Mouse (Mus musculus) inflammation-experienced regulatory T-cells, adult 6 months (primary cell): ENCODE results near the gene Eln. TPM values are rescaled to one million over a fixed set of nuclear protein-coding genes. Genes with fewer than 3 reads are reported as not detected.
A peak's percentile ranks its signal among the peaks of the same experiment; 100 is the strongest.

Experiments used
- ATAC-seq: one replicate; pipeline ENCODE4 v1.8.0; 2017
- polyA plus RNA-seq, 3 experiments: library from polyadenylated mRNA; unstranded; fragments of 100-300 nt; shearing (Covaris generic); gene quantifications; one replicate each; pipeline ENCODE4 v1.2.1; 2017

Eln gene
- polyA plus RNA-seq, 3 experiments from 2014 or later, result 0.19 TPM; not detected in 2

DNA sequence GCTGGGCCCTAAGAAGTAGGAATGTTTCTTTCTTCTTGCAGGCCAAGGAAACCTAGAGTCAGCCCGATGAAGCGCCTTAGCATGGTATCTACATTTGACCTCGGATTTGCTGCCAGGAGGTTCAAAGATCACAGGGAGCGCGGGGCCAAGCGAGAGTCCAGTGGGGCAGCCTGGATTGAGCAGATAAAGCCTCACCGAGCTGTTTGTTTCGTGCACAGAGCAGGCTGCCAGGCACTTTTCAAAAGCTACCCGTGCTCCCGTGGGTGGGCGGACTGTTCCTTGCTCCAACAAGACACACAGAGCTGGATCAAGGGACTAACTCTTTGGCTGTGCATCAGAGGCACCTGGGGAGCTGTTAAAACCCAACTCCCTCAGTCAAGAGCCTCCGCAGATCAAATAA is 3.1 kb downstream of the Eln start:
- no peak for ATAC-seq

DNA sequence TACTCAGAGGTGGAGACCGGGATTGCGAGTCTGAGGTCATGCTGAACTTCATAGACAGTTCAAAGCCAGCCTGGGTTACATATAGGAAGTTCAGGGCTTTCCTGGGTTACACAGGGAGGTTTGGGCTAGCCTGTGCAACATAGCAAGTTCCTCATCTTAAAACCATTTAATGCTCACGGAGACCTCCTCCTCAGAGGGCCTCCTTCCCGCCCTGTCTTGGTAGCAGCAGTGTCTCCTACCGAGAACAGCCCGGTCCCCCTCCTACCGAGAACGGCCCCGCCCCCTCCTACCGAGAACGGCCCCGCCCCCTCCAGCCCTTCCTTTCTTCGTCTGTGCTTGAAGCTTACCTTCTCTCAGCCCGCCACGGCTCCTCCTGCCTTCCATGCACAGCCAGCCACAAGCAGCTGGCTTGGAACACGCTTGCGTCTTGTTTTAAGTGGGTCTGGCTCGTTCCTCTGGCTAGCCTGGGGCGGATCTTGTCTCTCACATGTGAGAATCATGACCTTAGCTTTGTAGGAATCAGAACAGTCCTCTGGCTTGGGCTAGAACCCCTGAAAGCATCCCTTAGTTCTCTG is 4.8 kb downstream of the Eln start:
- no peak for ATAC-seq

DNA sequence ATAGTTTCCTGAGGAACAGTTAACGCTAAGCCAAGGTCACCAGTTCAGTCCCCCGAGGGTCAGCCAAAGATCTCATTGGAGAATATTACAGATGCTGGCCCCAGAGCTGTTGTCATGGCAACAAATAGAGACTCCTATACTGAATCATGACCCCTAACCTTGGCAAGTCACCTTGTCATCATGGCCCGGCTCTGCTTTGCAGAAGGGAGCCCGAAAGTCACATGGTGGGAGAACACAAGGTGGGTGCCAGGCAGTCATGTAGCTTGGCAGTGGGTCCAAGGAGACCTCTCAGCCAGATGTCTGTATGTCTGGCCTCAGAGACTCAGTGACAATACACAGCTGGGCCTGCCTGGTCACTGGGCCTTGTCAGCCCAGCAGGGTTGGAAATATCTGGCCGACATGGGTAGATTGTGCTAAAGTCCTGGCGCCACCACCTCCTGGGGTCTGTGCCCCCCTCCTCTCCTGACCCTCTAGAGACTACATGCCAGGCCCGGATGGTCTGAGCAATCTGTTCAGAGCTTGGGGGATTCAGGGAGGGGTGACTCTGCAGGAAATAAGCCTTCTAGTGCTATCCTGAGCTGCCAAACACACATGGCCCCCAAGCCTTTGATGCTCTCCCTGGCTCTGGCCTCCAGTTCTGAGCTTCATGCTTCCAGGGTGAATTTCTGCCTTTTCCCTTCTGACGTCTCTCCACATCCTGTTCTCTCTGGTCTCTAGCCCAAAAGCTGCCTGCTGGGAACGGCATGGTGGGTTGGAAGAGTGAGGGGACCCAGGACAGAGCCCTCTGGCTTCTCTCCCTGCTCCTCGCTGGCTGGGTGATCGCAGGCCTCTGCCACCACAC is 6.4 kb downstream of the Eln start:
- no peak for ATAC-seq

DNA sequence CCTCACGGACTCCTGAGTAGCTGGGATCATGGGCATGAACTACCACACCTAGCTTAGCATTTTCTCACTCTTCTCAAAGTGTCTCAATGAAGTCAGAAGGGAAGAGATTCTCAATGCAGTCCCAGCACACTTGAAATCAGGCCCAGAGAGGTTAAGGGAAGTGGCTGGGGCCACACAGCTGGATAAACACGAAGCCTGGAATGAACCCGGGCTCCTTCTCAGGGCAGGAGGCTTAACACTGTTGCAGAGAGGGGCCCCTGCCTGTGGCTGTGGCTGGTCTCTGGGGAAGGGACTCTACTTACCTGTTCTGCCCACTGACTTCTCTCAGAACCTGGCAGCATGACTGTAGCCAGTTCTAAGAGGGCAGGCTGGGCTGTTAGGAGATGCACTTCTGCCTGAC is 7.2 kb downstream of the Eln start:
- ATAC-seq, result no peak

DNA sequence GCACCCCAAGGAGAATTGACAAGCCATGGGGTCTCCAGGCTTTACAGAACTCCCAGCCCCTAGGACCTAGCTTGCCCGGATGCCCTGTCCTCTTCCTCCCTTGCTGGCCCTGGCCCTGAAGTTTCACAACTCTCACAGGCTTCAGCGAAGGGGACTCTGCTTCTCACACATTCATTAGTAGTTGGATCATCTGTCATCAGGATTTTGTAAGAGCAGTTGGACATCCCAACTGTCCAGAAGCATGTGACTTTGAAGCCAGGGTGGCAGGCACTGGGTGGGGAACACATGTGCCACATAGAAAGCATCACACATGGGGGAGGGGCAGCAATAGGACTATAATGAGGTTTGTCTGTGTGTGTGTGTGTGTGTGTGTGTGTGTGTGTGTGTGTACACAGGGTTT is 12.2 kb downstream of the Eln start:
- ATAC-seq, result no peak

DNA sequence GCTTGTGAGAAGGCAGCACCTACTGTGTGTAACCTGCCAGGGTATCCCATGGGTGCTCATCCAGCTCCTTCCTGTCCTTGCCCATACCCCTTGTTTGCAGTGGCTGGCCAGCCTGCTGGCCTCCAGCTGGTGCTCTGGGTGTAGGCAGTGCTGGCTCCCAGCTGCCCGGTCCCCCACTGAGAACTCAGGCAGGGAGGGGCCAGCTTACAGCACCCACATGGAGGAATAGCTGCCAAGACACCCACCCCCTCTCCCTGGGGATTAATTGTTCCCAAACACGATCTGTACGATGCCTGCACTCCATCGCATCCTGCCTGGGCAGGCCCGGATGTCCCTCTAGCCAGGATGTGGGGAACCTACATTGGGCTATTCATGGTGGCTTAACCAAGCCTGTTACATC is 13.1 kb downstream of the Eln start:
- ATAC-seq, result no peak

DNA sequence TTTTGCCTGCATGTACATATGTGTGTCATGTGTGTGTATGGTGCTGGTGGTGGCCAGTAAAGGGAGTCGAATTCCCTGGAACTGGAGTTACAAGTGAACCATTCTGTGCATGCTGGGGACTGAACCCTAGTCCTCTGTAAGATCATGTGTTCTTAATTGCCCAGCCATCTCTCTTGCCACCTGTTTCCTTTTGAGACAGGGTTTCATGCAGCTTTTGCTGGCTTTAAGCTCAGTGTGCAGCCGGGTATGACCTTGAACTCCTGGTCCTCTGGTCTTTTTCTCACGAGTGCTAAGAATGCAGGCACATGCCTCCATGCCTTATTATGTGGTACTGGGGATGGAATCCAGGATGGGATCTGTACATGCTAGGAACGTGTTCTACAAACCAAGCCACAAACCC is 13.9 kb downstream of the Eln start:
- no peak for ATAC-seq

DNA sequence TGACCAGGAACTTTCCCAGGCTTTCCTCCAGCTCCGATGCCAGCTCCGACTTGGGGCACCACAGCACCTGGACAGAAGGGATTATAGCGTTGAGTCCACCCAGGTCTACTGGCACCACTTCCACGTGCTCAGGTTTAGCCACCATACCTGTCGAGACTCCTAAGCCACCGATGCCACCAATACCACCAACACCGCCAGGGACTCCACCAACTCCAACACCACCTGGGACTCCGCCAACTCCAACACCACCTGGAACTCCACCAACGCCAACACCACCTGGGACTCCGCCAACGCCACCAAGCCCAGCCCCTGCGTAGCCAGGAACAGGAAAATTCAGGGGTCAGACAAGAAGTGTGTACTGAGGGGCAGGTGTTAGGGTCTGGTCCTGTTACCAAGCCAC is 18.0 kb downstream of the Eln start:
- no peak for ATAC-seq

DNA sequence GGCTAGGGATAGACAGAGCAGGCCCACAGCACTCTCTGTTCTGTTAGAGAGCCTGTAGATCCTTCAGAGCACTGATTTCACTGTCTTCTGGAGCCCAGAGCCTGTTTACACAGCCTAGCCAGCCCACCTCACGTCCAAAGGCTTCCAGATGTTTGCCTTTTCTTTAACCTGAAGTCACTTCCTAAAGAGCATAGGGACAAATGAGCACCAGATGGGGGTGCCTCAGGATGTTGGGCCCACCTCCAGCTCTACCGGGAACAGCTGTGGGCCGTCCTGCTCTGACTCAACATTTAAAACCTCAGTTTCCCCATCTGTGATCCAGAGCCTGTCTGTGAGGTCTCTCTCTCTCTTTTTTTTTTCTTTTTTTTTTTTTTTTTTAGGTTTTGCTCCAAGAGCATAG is 18.6 kb downstream of the Eln start:
- no peak for ATAC-seq

DNA sequence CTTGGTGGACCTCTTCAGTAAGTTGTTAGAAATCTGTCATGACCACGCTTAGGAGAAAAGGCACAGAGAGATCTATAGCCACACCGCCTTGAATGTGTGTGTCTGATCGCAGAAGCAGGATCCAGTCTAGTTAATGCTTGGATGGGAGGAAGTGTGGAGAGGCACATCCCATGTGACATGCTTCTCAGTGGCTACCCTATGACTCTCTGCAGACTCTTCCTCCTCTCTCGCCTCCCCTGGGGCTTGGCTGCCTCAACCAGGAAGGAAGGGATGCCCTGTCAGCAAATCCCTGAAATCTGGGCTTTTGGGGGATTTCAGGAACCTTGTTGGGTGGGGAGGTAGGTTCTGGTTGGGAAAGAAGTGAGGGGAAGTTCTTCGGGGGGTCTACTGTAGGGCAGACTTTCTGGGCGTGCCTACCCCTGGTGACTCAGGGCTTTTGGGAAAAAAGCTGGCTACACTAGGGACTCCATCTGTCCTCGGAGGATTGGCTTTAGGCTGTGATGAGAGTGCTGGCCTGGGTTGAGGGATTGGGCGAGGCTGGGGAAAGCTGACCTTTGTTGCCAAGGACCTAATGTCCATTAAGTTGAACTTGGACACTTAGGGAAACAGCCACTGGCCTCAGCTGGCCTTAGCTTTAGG is 20.0 kb downstream of the Eln start:
- ATAC-seq, result no peak

DNA sequence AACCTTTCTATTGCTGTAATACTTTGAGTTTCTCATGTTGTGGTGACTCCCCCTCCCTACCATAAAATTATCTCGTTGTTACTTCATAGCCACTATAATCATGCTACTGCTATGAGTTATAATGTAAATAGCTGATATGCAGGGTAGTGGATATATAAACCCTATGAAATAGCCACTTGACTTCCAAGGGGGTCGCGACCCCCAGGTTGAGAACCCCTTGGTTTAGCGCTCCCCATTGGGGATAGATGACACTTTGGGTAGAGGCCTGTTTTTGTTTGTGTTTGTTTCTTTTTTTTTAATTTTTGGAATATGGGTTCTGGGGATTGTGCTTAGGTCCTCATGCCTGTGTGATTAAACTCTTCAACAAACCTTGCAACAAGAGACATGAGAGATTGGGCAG is 21.8 kb downstream of the Eln start:
- ATAC-seq, result no peak

DNA sequence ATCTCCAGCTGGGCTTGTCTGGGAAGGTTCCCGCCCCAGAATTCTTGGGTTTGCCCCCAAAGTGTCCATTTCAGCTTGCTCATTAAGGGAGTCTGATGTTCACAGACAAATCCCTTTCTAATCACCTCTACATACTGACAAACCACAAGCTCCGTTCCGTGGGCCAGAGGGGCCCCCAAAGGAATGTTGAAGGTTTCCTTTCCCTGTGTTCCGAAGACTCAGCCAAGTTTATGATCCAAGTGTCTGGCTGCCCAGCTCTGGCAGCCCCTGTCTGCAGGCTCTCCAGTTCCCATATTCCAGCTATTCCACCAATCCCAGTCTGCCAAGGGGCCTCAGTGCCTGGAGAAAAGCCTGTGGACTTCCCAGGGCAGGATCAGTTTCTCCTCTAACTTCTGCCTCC is 27.1 kb downstream of the Eln start:
- no peak for ATAC-seq

DNA sequence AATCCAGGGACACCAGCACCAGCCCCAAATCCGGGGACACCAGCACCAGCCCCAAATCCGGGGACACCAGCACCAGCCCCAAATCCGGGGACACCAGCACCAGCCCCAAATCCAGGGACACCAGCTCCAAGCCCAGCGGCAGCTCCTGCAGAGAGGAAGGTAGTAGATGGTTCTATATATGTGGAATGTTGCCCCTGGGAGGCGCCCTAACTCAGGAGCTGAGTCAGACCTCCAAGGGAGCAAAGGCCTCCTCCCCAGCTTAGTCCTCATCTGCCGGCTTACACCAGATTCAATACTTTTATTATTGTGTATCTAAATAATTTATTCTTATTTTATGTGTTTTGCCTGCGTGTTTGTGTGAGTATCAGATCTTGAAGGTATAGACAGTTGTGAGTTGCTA is 36.0 kb downstream of the Eln start:
- no peak for ATAC-seq

DNA sequence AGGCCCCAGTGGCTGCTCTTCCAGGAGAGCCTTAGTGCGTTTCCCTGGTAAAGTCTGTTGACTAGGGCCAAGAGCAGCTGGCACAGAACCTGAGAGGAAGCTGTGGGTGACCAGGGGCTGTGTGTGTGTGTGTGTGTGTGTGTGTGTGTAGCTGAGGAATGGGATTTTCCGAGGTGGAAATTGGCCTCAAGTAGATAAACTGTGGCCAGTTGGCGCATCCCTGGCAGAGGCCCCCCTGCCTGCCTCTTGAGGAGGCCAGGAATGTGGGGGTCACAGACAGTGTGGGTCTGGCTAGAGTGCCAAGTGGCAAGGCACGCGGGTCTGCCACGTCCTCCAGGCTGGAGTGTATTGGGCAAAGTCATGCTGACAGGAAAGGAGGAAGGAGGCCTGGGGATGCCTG is 37.8 kb downstream of the Eln start:
- ATAC-seq, result no peak

DNA sequence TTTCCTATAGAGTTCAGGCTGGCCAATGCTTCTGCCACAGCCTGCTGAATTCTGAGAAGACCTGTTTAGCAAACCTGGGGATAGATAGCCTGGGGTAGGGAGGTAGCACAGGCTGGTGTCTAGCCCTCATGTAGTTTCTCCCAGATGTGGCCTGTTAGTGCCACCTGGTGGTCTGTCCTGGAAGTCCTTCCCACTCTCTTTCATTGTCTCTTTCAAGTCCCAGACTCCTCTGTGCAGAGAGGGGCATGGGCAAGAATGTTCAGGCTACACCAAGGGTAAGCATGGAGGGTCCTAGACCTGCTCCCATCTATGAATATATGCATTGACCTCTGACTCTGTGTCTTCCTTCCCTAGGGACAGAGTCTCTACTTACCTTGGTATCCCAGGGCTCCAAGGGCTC is 43.0 kb downstream of the Eln start:
- peak; percentile 80 for ATAC-seq

DNA sequence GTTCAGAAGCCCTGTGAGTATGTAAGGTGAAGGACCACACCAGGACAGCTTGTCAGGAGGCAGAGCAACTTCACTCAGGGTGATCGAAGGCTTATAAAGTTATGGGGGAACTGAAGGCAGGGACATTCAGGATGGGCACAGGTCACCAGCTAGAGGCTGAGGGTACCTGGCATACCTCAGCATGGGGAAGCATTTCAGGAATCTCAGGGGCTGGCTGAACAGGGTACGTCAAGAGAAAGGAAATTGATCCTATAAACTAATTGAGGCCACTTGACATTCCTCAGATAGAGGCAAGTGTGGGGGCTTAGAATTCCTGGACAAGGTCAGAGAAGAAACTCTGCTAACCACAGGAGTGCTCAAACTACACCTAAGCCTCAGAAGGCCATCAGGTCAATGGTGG is 51.6 kb downstream of the Eln start:
- no peak for ATAC-seq

DNA sequence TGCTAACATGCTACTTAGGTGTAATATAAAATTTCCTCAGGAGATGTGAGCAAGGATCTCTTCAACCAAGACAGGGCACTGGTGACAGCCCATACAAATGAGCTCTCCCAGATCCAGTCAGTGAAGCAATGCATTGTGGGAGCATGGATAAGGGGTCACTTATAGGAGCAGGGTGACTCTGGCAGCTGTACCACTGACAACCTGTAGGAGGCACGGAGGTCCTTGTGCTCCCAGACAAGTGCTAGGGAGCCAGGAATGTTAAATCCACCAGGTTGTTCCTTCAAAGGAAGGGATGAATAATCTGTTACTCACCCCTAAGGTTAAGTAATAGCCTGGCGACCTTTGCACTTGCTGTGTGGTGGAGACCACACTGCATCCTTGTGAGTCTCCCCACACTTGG is 52.0 kb downstream of the Eln start:
- no peak for ATAC-seq

DNA sequence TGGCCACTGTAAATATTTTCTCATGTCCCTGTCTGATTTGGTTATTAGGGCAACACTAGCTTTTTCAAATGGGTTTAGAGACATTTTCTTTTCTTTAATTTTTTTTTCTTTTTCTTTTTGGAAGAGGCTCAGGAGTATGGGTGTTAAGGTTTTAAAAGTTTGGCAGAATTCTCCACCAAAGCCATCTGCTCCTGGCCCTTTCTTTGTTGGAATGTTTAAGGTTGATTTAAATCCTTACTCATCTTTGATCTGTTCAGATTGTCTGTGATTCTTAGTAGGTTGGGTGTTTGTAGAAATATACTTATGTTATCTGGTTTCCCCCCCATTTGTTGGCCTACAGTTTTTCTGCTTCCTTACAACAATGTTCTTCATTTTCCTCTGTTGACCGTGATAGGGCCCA is 54.4 kb downstream of the Eln start:
- ATAC-seq, result no peak

DNA sequence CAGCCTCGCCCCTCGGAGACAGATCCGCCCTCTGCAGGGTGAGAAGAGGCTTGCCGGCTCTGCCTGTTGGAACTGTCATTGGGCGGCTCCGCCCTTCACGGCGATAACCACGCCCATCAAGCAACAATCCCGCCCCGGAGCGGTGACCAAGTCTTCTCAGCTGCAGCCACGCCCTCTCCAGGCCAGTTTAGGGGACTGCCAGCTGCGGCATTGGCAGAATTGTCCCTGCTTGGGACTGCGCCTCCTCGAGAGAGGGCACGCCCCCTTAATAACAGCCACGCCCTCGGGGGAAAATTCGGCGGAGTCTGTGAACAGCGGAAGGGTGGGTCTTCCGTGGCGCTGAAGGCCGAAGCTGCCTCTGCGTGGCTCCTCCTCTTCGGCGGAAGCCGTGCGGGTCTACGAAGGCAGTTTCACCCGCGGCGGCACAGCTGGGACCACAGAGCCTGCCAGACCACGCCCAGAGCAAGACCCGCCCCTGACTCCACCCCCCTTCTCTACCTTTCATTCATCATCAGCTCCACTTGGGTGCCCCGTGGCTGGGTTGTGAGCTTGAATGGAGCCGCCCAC is 58.3 kb downstream of the Eln start:
- peak; percentile 88 for ATAC-seq

DNA sequence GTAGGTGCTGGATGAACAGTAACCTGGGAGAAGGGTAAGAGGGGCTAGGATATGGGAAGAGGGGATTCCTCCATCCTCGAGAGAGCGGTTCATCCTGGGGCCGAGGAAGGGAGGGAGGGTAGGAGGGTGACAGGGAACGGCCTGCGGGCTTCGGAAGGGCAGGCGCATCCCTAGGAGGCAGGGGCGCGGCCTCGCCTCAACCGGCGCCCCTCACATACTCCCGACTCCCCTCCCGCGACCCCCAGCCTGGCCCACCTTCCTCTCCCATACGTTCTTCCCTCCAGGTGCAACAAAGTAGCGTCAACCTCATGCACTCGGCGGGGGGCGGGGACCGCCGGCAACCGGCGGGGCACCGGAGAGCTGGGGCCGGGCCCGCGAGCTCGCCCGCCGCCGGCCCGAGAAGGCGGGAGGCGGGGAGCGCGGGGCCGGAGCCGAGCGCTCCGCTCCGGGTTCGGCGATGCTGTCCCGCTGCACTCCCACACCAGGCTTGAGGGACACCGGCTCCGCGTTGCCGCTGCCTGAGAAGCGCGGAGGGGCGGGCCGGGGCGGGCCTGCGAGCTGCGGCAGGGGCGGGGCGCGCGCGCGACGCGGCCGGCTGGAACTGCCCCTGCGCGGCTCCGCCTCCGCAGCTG is 58.9 kb downstream of the Eln start, which contains the start of gene Limk1:
TSS of gene Limk1 (minus strand) at position 513 of the 632 bp plus-strand sequence.
- ATAC-seq, result no peak

DNA sequence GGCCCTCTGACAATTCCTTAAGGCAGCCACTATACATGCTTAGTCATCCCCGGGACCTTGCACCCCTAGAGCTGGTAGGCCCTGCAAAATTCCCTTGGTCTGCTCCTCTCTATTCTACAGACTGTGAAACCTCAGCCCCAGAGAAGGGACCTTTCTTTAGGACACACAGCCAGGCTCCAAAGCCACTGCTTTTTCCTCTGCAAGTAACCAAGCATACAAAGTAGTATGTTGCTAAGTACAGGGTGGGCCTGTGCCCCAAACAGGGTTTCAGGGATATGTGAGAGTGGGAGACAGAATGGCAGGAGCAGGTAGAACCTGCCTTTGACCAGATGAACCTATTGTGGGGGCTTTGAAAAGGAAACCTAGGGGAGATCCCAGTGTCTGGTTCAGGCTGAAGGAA is 59.9 kb downstream of the Eln start:
- ATAC-seq, result no peak

DNA sequence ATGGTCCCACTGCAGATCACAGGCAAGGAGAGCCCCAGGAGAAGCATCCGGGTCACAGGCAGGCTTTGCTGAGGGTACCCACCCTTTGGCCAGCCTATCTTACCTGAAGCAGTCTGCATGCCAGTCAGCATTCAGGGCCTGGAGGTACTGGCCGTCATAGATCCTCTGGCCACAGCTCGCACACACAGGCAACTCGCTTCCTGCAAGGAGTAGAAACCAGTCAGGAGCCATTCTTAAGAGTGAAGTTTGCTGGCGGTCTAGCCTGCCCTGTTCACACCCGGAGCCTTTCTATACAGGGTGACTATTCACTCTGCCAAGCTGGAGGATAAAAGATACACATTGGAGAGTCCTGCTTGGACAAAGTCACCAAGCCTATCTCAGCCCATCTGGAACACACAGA is 60.6 kb downstream of the Eln start:
- no peak for ATAC-seq

DNA sequence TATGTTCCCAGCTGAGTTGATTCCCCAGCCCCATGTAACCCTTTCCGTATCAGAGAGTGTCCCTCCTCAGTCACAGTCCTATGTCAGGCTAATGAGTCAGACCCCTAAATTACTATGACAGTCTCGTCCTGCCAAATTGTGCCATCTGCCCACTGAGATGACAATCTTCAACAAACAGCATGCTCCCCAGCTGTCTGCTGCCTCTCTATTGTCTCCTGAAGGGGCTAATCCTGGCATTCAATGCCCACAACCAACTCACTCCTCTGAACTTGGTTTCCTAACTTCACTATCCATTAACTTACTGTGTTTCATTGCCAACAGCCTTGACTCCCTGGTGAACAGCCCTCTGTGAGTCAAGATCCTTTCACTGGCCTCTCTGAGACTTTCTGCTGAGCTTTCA is 62.7 kb downstream of the Eln start:
- no peak for ATAC-seq
